13 mouse cellular contexts compared by ENCODE assay signal in genomic region chr10:111746879-111747477, GRCm38 (mm10).
DNase-seq lines count a peak whose midpoint lies in the region; ATAC-seq and TF ChIP-seq lines count a peak whose summit lies in the region.
"Had no signal": no experiment of that assay in that cellular context is flagged by ENCODE, and none has a peak within 500 bp of the region (broad histone marks: within the 10 kb centered on the region; RNA-seq: fewer than 3 reads in every experiment).

No protein-coding gene starts in this region.

- TF ChIP-seq CTCF in intestine, postnatal 0 days (IDR thresholded peaks at IDR 0.05; ENCODE audit: low read depth), result no peak

- H3K4me1 ChIP-seq in intestine, embryonic 14.5 days (replicated peaks; ENCODE audit: control insufficient read depth, insufficient read depth, low read length), result no peaks in the 10 kb centered on the region
- H3K4me1 ChIP-seq in intestine, postnatal 0 days (replicated peaks; ENCODE audit: control insufficient read depth, insufficient read depth, low read length), result no peaks in the 10 kb centered on the region
- peaks cover 34% of the 10 kb centered on the region for H3K4me1 ChIP-seq in embryonic facial prominence, embryonic 10.5 days
- no peaks in the 10 kb centered on the region for H3K4me1 ChIP-seq in hindbrain, embryonic 11.5 days (replicated peaks; ENCODE audit: control insufficient read depth, insufficient read depth, low read length)

- H3K9me3 ChIP-seq in intestine, embryonic 14.5 days (ENCODE audit: control insufficient read depth, low read length), result no peaks in the 10 kb centered on the region
- H3K9me3 ChIP-seq in intestine, postnatal 0 days (ENCODE audit: control insufficient read depth), result no peaks in the 10 kb centered on the region
- no peaks in the 10 kb centered on the region for H3K9me3 ChIP-seq in embryonic facial prominence, embryonic 10.5 days
- H3K9me3 ChIP-seq in hindbrain, embryonic 11.5 days (ENCODE audit: control insufficient read depth, low read length), result no peaks in the 10 kb centered on the region

- DNase-seq in intestine, embryonic 14.5 days (ENCODE audit: low spot score), result peak; percentile 12
- DNase-seq in embryonic facial prominence, embryonic 10.5 days (ENCODE audit: low spot score), result no peak
- DNase-seq in hindbrain, embryonic 11.5 days (ENCODE audit: low spot score), result no peak
- DNase-seq in c-Kit-positive CD71-positive TER-119-positive erythroid progenitor cells, embryonic 14.5 days (ENCODE audit: low spot score), result no peak
- DNase-seq in frontal cortex, postnatal 14 days (ENCODE audit: low spot score in 2 of 2), result no peak
- DNase-seq in adrenal gland, postnatal 36 days, result no peak
- DNase-seq: gastrocnemius, postnatal 36 days; heart, postnatal 36 days; spleen, adult 18-20 months had no signal

- no peak overlapping the region for H3K4me2 ChIP-seq in intestine, embryonic 14.5 days (ENCODE audit: low read length)
- no peak overlapping the region for H3K4me2 ChIP-seq in intestine, postnatal 0 days (replicated peaks; ENCODE audit: low read depth)
- no peak overlapping the region for H3K4me2 ChIP-seq in hindbrain, embryonic 11.5 days (replicated peaks; ENCODE audit: low read depth, low read length)

- H3K27me3 ChIP-seq in intestine, embryonic 14.5 days (replicated peaks; ENCODE audit: control insufficient read depth, insufficient read depth, low read length), result no peaks in the 10 kb centered on the region
- H3K27me3 ChIP-seq in intestine, postnatal 0 days (replicated peaks; ENCODE audit: control insufficient read depth, insufficient read depth, low read length), result no peaks in the 10 kb centered on the region
- H3K27me3 ChIP-seq in embryonic facial prominence, embryonic 10.5 days (replicated peaks; ENCODE audit: low read depth, poor library complexity, severe bottlenecking), result no peaks in the 10 kb centered on the region
- H3K27me3 ChIP-seq in hindbrain, embryonic 11.5 days (ENCODE audit: control insufficient read depth, insufficient read depth, low read length), result no peaks in the 10 kb centered on the region

- H3K27ac ChIP-seq in intestine, embryonic 14.5 days (ENCODE audit: low read depth), result no peak overlapping the region
- no peak overlapping the region for H3K27ac ChIP-seq in intestine, postnatal 0 days (ENCODE audit: low read depth, low read length)
- H3K27ac ChIP-seq in embryonic facial prominence, embryonic 10.5 days (replicated peaks), result peak overlapping the region; percentile 73
- H3K27ac ChIP-seq in hindbrain, embryonic 11.5 days (ENCODE audit: low read depth, low read length), result no peak overlapping the region

- WGBS in intestine, embryonic 14.5 days, result 89% methylated on average over 6 of the region's 6 CpGs
- WGBS in intestine, postnatal 0 days, result 90% methylated on average over 6 of the region's 6 CpGs
- WGBS in embryonic facial prominence, embryonic 10.5 days, result 77% methylated on average over 6 of the region's 6 CpGs
- WGBS in hindbrain, embryonic 11.5 days, result 88% methylated on average over 6 of the region's 6 CpGs

- H3K36me3 ChIP-seq in intestine, embryonic 14.5 days (ENCODE audit: control insufficient read depth, insufficient read depth, low read length), result no peaks in the 10 kb centered on the region
- no peaks in the 10 kb centered on the region for H3K36me3 ChIP-seq in intestine, postnatal 0 days (ENCODE audit: control insufficient read depth, insufficient read depth)
- H3K36me3 ChIP-seq in embryonic facial prominence, embryonic 10.5 days (replicated peaks), result no peaks in the 10 kb centered on the region
- no peaks in the 10 kb centered on the region for H3K36me3 ChIP-seq in hindbrain, embryonic 11.5 days (ENCODE audit: control insufficient read depth, insufficient read depth, low read length)

- H3K9ac ChIP-seq in intestine, embryonic 14.5 days (ENCODE audit: low read length), result no peak overlapping the region
- no peak overlapping the region for H3K9ac ChIP-seq in intestine, postnatal 0 days (ENCODE audit: low read depth, low read length)
- H3K9ac ChIP-seq in hindbrain, embryonic 11.5 days (ENCODE audit: low read depth, low read length), result no peak overlapping the region

- ATAC-seq in intestine, embryonic 14.5 days (replicated peaks; ENCODE audit: low FRiP score, low TSS enrichment, low read depth), result peak; percentile 31; the same call in 1 of the 2 replicates
- ATAC-seq in intestine, postnatal 0 days, result no peak
- ATAC-seq in hindbrain, embryonic 11.5 days (ENCODE audit: low FRiP score), result 0 out of 2 replicates have a peak, but pooled peaks have one; percentile 25
- peak; percentile 36; the same call in 1 of the 2 replicates for ATAC-seq in megakaryocyte-erythroid progenitor cell, adult 5-6 weeks (replicated peaks; ENCODE audit: low FRiP score, low TSS enrichment, poor library complexity, severe bottlenecking)
- ATAC-seq: lung, postnatal 0 days had no signal

- H3K4me3 ChIP-seq in intestine, embryonic 14.5 days (ENCODE audit: low read depth, low read length), result no peak overlapping the region
- no peak overlapping the region for H3K4me3 ChIP-seq in intestine, postnatal 0 days (ENCODE audit: low read depth, low read length)
- no peak overlapping the region for H3K4me3 ChIP-seq in embryonic facial prominence, embryonic 10.5 days
- H3K4me3 ChIP-seq in hindbrain, embryonic 11.5 days (ENCODE audit: low read depth, low read length), result no peak overlapping the region
- H3K4me3 ChIP-seq: myocyte had no signal
